Mouse (Mus musculus) lung, postnatal 14 days (tissue): ENCODE results near the gene Sftpd.
A peak's percentile ranks its signal among the peaks of the same experiment; 100 is the strongest.

ENCODE experiments used
- DNase-seq: peaks from one replicate; pipeline ENCODE4 v3.0.0; 2021

Gene Sftpd

GRCm38 (mm10) chr14:41185059-41185821 is at the start of gene Sftpd:
Gene Sftpd (minus strand): TSS chr14:41185149.
- peak; percentile 40 for DNase-seq

DNA sequence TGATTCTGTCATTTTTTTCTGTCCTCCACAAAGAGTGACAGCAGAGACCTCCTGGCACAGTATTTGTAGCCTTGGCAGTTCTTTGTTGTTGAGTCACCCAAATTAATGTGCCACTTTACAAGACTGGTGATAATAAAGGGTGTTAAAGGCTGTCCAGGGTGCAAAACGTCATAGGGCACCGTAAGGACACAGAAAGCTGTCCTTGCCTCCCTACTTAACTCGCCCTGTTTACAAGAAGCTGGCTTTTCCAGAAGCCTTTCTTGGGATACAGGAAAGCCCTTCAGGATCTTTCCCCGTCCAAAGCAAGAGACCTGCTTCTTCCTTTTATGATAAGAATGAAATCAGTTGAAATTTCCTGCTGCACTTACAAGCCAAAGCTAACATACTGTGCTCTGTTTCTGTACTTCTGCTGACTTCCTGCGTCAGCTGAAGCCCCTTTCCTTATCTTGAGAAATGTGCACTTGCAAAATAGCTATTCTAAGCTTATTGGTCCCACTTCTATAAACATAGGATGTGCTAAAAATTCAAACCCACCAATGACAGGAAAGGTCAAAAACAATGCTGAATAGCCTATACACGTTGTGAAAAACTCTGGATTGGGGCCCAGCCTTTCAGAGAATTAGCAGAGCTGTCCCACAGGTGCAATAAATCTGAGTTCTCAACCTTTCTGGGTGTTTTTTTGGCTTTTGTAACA is 13.2 kb upstream of the Sftpd start:
- DNase-seq: no peak

DNA sequence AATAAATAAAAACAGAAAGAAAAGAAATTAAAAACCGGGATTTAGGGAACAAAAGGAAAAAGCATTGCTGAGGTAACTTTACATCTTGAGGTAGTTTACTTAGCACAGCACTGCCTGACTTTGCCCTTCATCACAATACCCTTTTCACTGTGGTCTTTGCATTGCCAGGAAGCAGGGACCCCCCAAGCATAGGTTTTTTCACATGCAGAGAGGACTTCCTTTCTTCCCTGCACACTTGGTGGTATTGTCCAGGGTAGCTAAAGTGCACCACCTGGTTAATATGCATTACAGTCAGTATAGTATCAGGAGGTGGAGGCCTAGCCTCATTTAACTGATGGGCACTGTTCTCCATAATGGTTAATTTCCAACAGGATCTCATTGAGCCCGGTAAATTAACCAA is 4.5 kb upstream of the Sftpd start:
- no peak for DNase-seq

DNA sequence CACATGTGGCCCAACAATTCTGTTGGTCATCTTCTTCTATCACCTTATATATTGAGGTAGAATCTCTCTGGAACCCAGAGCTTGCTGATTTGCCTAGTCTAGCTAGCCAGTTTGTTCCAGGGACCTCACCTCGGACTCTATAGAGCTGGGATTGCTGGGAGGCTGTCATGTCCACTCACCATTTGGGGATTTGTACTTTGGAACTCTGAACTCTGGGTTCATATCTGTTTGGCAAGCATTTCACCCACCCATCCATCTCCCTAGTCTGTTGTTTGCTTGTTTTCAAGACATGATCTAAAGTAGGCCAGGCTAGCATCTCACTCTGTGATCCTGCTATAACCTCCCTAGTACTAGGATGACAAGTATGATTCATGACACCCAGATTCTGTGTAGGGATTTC is 10.1 kb downstream of the Sftpd start:
- no peak for DNase-seq

- DNase-seq: no peak
Measured at GRCm38 (mm10) chr14:41170514-41170913, 14.4 kb downstream of the Sftpd start.

DNA sequence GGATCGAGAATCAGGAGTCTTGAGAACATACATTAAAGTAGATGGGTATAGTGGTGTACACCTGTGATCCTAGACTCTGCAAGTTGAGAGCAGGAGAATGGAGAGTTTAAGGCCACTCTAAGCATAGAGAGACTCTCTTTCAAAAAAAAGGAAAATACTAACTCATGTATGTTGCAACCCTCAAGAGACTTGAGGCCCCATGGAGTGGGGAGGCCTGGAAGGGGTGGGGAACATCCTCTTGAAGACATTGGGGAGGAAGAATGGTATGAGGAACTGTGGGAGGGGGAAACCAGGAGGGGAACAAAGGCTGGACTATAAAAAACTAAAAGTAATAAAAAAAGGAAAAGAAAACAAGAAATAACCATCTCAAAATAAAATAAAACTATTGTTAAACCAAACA is 16.4 kb downstream of the Sftpd start:
- peak; percentile 29 for DNase-seq

- no peak for DNase-seq
Measured at GRCm38 (mm10) chr14:41167278-41167677, 17.7 kb downstream of the Sftpd start.

DNA sequence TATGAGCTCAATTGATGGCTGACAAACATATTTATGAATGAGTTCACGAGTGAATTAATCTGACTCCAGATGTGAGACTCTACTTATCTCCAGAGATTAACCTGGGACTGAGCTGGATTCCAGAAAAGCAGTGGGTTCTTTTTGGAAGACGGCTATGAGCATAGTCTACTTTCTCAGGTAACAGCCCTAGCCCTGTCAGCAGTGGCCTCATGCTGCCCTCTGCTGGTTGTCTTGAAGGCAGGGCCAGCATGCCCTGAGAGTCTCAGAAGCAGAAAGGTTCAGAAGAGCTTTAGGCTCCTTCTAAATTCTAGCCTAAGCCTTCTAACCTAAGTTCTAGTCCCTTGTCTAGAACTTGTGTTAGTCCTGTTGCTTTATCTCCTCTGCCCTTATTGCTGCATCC is 22.3 kb downstream of the Sftpd start:
- DNase-seq: peak; percentile 68

GRCm38 (mm10) chr14:41160743-41161142 is 24.2 kb downstream of the Sftpd start:
- no peak for DNase-seq

DNA sequence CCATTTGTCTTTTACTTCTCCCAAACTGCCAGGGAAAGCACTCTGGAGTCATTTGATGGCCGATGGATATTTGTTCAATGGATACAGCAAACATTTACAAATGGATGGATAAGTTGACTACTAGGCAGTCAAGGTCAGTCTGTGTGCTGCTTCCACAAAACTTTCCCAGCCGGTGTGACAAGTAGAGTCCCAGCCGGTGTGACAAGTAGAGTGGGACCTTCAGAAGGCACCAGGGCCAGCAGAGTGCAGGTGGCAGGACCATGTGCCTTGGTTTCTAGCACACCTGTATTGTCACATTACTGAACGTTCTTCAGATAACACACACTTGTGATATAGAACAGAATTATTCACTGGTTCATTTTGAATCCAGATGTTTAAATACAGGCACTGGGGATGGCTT is 24.9 kb downstream of the Sftpd start:
- no peak for DNase-seq

GRCm38 (mm10) chr14:41151220-41151898 is 33.6 kb downstream of the Sftpd start, which contains the start of gene Mbl1:
Gene Mbl1 (plus strand): TSS chr14:41151458.
- DNase-seq: no peak

- peak; percentile 66 for DNase-seq
Measured at GRCm38 (mm10) chr14:41147356-41147755, 37.6 kb downstream of the Sftpd start.

- DNase-seq: no peak
Measured at GRCm38 (mm10) chr14:41146922-41147321, 38.0 kb downstream of the Sftpd start.

- DNase-seq: peak; percentile 39
Measured at GRCm38 (mm10) chr14:41146035-41146434, 38.9 kb downstream of the Sftpd start.

- DNase-seq: no peak
Measured at GRCm38 (mm10) chr14:41140686-41141085, 44.3 kb downstream of the Sftpd start.

DNA sequence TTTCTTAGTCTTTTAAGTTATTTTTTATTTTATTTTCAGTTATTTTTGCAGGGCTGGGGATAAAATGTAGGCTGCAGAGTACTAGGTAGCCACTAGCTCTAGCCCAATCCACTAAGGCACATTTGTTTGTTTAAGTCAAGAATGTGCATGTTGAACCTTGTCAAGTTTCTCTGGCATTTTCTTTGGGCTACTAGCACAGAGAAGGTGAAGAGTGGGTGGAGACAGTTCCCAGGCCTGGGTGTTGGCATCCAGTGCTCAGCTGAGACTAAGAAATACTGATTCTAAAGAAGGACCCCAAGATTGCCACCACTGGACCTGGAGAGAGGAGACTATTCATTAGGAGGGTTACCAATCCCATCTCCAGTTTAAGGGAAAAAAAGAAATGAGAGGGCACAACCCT is 47.9 kb downstream of the Sftpd start:
- no peak for DNase-seq

DNA sequence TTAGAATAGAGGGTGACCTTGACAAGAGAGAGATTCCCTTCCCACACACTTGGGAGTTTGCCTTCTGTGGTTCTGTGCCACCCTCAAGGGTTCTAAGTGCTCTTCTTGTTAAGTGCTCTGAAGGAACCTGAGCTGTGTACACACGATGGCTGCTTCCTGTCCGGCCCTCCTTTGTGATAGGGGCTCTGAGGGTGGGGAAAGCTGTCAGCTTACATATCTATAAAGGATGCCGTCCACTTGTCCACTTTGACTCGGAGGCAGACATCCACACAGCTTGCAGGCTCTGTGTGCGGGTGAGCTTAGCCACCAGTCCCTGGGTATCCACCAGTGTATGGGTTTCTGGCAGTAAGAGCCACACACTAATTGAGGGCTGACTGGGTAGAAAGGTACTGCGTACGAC is 53.4 kb downstream of the Sftpd start, which contains the start of gene Sftpa1:
Gene Sftpa1, plus strand, starts transcription at position 243 of the 400 bp plus-strand sequence.
- DNase-seq: peak; percentile 48

DNA sequence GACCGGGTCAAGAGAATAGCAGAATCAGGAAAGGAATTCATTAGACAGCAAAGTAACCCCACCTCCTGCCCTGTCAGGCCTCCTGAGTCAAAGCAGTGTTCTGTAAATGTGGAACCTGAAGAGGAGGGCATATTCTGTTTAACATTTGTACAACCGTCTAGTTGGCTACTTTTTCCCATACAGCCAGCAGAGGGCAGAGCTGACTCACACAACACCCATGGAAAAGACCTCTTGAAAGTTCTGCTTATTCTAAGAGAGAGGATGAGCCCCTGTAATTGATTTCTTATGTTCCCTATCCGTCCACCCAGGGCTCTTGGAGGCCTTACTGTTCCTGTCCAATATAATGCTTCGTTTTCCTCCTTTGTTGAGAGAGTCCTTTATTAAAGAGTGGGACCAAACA is 57.0 kb downstream of the Sftpd start:
- DNase-seq: peak; percentile 40

DNA sequence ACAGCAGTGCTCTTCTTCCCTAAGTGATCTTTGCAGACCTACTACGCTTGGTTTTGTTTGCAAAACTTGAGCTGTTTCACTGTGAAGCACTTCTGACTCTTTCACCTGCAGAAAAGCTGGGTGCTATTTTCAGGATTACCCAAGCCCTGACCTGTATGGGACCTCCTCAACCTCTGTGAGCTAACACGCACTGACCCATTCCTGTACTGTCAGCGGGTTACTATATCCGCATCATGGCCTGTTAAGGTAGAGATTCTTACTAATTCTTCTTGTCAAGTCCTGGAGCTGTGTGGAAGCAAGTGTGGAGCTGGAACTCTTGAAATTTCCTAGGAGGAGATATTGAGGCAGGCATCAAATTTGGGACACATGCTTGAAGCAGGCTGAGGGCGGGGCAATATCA is 60.3 kb downstream of the Sftpd start:
- no peak for DNase-seq
